Mouse (Mus musculus) kidney, embryonic 16.5 days (tissue): Measurements from ENCODE around the gene Spata32. TPM values are rescaled to one million over a fixed set of nuclear protein-coding genes. Genes with fewer than 3 reads are reported as not detected.

Source experiments
- ATAC-seq: fragments of 200-750 bp; cut with Nextera tagmentation; 2 replicates; pipeline ENCODE4 v1.8.0; 2017; ENCODE audit warnings: moderate TSS enrichment; ENCODE audit not compliant: low FRiP score, low TSS enrichment
- H3K27ac ChIP-seq: fragments of 300-500 bp; sonication (generic); 2 replicates; pipeline ENCODE4 v1.5.1; 2014; ENCODE audit warnings: low read length
- H3K27me3 ChIP-seq: fragments of 300-500 bp; sonication (generic); 2 replicates; pipeline ENCODE4 v1.6.1; 2014; ENCODE audit warnings: low read length, control low read depth, mixed read lengths; ENCODE audit not compliant: insufficient read depth
- H3K36me3 ChIP-seq: fragments of 300-500 bp; sonication (generic); 2 replicates; pipeline ENCODE4 v1.6.1; 2014; ENCODE audit warnings: low read length, control low read depth, mixed read lengths; ENCODE audit not compliant: insufficient read depth
- H3K4me1 ChIP-seq: fragments of 300-500 bp; sonication (generic); 2 replicates; pipeline ENCODE4 v1.6.1; 2014; ENCODE audit warnings: low read length, control low read depth, mixed read lengths; ENCODE audit not compliant: insufficient read depth
- H3K4me2 ChIP-seq: fragments of 300-500 bp; sonication (generic); replicated peaks from 2 replicates; pipeline ENCODE4 v1.6.1; 2014; ENCODE audit warnings: low read depth, low read length
- H3K4me3 ChIP-seq: fragments of 300-500 bp; sonication (generic); 2 replicates; pipeline ENCODE4 v1.5.1; 2014; ENCODE audit warnings: mild to moderate bottlenecking, low read length
- H3K9ac ChIP-seq: fragments of 300-500 bp; sonication (generic); replicated peaks from 2 replicates; pipeline ENCODE4 v1.6.1; 2014; ENCODE audit warnings: low read length
- H3K9me3 ChIP-seq: fragments of 300-500 bp; sonication (generic); 2 replicates; pipeline ENCODE4 v1.6.1; 2016; ENCODE audit warnings: low read length, control low read depth
- WGBS: fragments of 180-500 bp; shearing (Covaris S2); extraction: QIAGEN DNeasy Blood & Tissue Kit; methylation state at CpG from one replicate; pipeline ENCODE4 v1.1.7; 2014; 5-methylcytosine and 5-hydroxymethylcytosine counted together
- polyA plus RNA-seq: library from polyadenylated mRNA; unstranded; fragments of >200 nt; fragmentation: Nextera tagmentation; extraction: Ambion mirVana; gene quantifications from 2 replicates; pipeline ENCODE4 v1.2.1, GENCODE M21; 2015

Gene Spata32
- polyA plus RNA-seq, 1 experiment from 2014 or later, result not detected

- no peak for ATAC-seq
- peak overlapping the region; percentile 46; the same call in 1 of the 2 replicates for H3K27ac ChIP-seq
- WGBS, result 80% methylated on average over 7 of the region's 7 CpGs
- no peaks in the 10 kb centered on the region for H3K27me3 ChIP-seq
- no peaks in the 10 kb centered on the region for H3K9me3 ChIP-seq
- H3K4me3 ChIP-seq, result no peak overlapping the region
- H3K4me2 ChIP-seq, result peak overlapping the region; percentile 17
- H3K9ac ChIP-seq, result no peak overlapping the region
- H3K4me1 ChIP-seq, result peaks cover 74% of the 10 kb centered on the region
- H3K36me3 ChIP-seq, result no peaks in the 10 kb centered on the region
These were observed 43.6 kb upstream of the Spata32 start for GRCm38 (mm10) chr11:103261671-103262411.

- Histone ChIP-seq H3K9me3 (no peaks in the 10 kb centered on the region), H3K9ac (no peak overlapping the region), H3K36me3 (no peaks in the 10 kb centered on the region), H3K4me3 (no peak overlapping the region), H3K27me3 (no peaks in the 10 kb centered on the region), H3K27ac (peak overlapping the region; percentile 64), H3K4me2 (no peak overlapping the region), H3K4me1 (peaks cover 65% of the 10 kb centered on the region)
- WGBS, result 54% methylated on average over 12 of the region's 12 CpGs
- ATAC-seq, result no peak
These were observed 42.4 kb upstream of the Spata32 start for GRCm38 (mm10) chr11:103260515-103261192.

DNA sequence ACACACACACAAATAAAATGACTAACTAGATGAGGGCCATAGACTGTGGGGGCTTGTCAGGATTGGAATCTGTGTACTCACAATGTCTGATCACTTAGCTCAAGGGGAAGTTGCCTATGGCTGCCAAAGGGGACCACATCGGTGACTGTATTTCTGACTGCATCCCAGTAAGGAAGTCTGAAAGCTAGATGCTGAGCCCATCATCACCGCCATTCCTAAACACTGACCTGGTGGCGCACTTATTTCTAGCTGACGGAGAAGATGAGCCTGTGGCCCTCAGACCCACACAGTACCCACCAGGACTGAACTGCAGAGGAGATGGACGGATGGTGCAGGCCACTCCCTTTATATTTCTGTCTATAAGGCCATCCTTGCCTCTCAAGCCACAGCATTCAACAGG is 41.8 kb upstream of the Spata32 start:
- H3K36me3 ChIP-seq, result no peaks in the 10 kb centered on the region
- no peak for ATAC-seq
- H3K9me3 ChIP-seq, result no peaks in the 10 kb centered on the region
- no peaks in the 10 kb centered on the region for H3K27me3 ChIP-seq
- H3K4me2 ChIP-seq, result no peak overlapping the region
- WGBS, result 85% methylated on average over 5 of the region's 5 CpGs
- H3K9ac ChIP-seq, result no peak overlapping the region
- peaks cover 60% of the 10 kb centered on the region for H3K4me1 ChIP-seq
- H3K4me3 ChIP-seq, result no peak overlapping the region
- no peak overlapping the region; the same call in 1 of the 2 replicates for H3K27ac ChIP-seq

GRCm38 (mm10) chr11:103257938-103258481 is 39.8 kb upstream of the Spata32 start:
- Histone ChIP-seq H3K4me2 (no peak overlapping the region), H3K27ac (no peak overlapping the region), H3K4me3 (no peak overlapping the region), H3K9ac (no peak overlapping the region), H3K9me3 (no peaks in the 10 kb centered on the region), H3K36me3 (no peaks in the 10 kb centered on the region), H3K27me3 (no peaks in the 10 kb centered on the region), H3K4me1 (peaks cover 40% of the 10 kb centered on the region)
- no peak for ATAC-seq
- WGBS, result 81% methylated on average over 4 of the region's 4 CpGs

DNA sequence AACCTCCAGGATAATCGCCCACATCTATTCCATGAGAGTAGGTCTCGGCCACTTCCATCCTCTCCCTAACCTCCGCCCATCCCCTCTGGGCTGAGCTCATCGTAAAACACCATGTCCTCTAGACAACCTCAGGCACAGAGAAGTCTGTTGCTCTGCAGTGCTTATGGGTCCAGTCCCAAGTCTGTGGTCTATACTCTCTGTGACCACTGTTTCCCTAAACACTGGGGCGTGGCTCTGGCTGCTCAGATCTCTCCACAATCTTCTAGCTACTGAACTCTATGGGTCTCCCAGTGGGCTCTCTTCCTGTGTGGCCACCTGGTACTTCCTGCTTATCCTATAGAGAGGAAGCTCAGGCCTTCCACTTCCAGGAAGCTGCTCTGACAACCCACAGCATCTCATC is 35.4 kb upstream of the Spata32 start:
- Histone ChIP-seq H3K4me2 (no peak overlapping the region), H3K27me3 (no peaks in the 10 kb centered on the region), H3K9ac (no peak overlapping the region), H3K4me1 (peaks cover 6% of the 10 kb centered on the region; the same call in 1 of the 2 replicates), H3K4me3 (no peak overlapping the region), H3K9me3 (no peaks in the 10 kb centered on the region), H3K36me3 (no peaks in the 10 kb centered on the region), H3K27ac (no peak overlapping the region)
- 76% methylated on average over 5 of the region's 5 CpGs for WGBS
- no peak for ATAC-seq

GRCm38 (mm10) chr11:103252380-103252779 is 34.1 kb upstream of the Spata32 start:
- Histone ChIP-seq H3K4me3 (no peak overlapping the region), H3K9ac (no peak overlapping the region), H3K27ac (no peak overlapping the region), H3K4me2 (no peak overlapping the region), H3K9me3 (no peaks in the 10 kb centered on the region), H3K36me3 (no peaks in the 10 kb centered on the region), H3K27me3 (no peaks in the 10 kb centered on the region), H3K4me1 (peaks cover 15% of the 10 kb centered on the region)
- 92% methylated on average over 5 of the region's 5 CpGs for WGBS
- no peak for ATAC-seq

DNA sequence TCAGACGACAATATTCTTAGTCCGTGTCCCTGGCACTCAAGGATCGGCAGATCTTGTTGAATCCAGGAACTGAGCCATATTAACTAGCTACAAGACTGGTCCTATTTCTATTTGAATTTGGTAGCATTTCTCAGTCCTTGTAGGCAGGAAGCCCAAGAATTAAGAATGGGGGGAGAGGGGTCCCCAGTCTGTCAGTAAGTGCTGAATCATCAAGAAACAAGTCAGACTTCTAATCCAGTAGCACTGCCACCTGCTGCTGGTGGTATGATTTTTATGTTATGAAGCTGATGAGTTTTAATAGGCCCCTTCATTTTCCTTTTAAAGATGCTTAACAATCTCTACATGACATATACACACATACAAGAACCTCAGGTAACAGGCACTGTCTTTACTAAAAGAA is 32.1 kb upstream of the Spata32 start:
- no peaks in the 10 kb centered on the region for H3K36me3 ChIP-seq

GRCm38 (mm10) chr11:103249509-103249908 is 31.3 kb upstream of the Spata32 start:
- no peak overlapping the region for H3K4me2 ChIP-seq
- H3K9me3 ChIP-seq, result no peaks in the 10 kb centered on the region
- H3K4me1 ChIP-seq, result peaks cover 31% of the 10 kb centered on the region
- no peaks in the 10 kb centered on the region for H3K27me3 ChIP-seq
- H3K4me3 ChIP-seq, result no peak overlapping the region
- ATAC-seq, result no peak
- no peak overlapping the region; the same call in 1 of the 2 replicates for H3K9ac ChIP-seq
- WGBS, result 71% methylated on average over 6 of the region's 6 CpGs
- no peaks in the 10 kb centered on the region for H3K36me3 ChIP-seq
- H3K27ac ChIP-seq, result 0 out of 2 replicates have a peak overlapping the region, but pooled peaks have one; percentile 5

More for the DNA sequence above, 32.1 kb upstream of the Spata32 start:
- Histone ChIP-seq H3K4me1 (peaks cover 31% of the 10 kb centered on the region), H3K9me3 (no peaks in the 10 kb centered on the region), H3K9ac (no peak overlapping the region), H3K27me3 (no peaks in the 10 kb centered on the region), H3K27ac (no peak overlapping the region), H3K4me3 (no peak overlapping the region), H3K4me2 (no peak overlapping the region)
- WGBS, result 92% methylated on average over 3 of the region's 3 CpGs
- ATAC-seq, result no peak

- no peak overlapping the region for H3K9ac ChIP-seq
- H3K27ac ChIP-seq, result no peak overlapping the region
- no peaks in the 10 kb centered on the region for H3K36me3 ChIP-seq
- 70% methylated on average over 5 of the region's 5 CpGs for WGBS
- H3K4me2 ChIP-seq, result no peak overlapping the region
- no peaks in the 10 kb centered on the region for H3K27me3 ChIP-seq
- ATAC-seq, result no peak
- peaks cover 31% of the 10 kb centered on the region for H3K4me1 ChIP-seq
- H3K9me3 ChIP-seq, result no peaks in the 10 kb centered on the region
- H3K4me3 ChIP-seq, result no peak overlapping the region
These were observed 30.6 kb upstream of the Spata32 start for GRCm38 (mm10) chr11:103248837-103249236.
